Mouse (Mus musculus): ENCODE results near the gene Ugt3a1.

DNA sequence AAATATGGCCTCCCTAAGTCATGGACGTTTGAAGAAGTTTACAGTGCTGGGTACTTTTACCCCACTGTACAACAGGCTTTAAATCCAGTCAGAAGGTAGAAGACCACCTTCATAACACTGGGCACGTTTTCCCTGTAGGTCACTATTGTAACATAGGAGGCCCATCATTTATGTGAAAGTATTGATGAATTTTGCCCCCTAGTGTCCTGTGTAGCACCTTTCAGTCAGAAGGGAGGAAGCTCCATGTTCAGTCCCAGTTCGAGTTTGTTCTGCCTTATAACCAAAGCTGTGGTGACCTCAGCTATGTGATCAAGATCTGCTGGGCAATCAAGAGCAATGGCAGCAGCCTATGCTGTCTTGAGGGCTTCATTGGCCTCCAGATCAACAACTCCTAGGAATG lies 72.1 kb downstream of the Ugt3a1 start:
- TF ChIP-seq POLR2A (IDR thresholded peaks at IDR 0.05; ENCODE audit: low read depth, low read length), result no peak
- TF ChIP-seq CTCF (IDR thresholded peaks at IDR 0.05; ENCODE audit: borderline replicate concordance, insufficient read depth, low read length), result no peak

Data from embryonic fibroblast, embryonic 13.5 days (primary cell).